Mouse (Mus musculus) stomach, postnatal 0 days (tissue): ENCODE data around the gene Zfp46.

Experiments used
- CTCF ChIP-seq: IDR thresholded peaks from 2 replicates; pipeline ENCODE4 v1.5.1; 2016; ENCODE audit warnings: antibody characterized with exemption, low read depth, mild to moderate bottlenecking, moderate library complexity
- EP300 ChIP-seq: optimal IDR thresholded peaks from 2 replicates; pipeline ENCODE3; 2016; ENCODE audit warnings: antibody characterized with exemption

DNA sequence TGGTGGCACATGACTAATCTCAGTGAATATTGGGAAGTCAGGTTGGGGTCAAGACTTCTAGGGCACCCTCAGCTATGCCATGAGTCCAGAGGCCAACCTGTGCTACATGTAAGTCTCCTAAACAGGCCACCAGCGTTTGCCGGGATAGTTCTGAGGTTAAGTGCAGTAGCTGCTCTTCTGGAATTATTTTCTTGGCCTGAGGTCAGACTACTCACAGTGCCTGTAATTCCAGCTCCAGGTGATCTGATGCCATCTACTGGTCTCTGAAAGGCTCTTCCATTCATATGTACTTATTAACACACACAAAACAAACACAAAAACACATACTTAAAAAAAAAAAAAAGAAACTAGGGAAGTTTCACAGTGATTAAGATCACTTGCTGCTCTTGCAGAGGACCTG, 39.7 kb downstream of the Zfp46 start:
- TF ChIP-seq CTCF: peak; percentile 68
- no peak for TF ChIP-seq EP300
